Mouse (Mus musculus): ENCODE data around the gene Prmt3. TPM values are rescaled to one million over a fixed set of nuclear protein-coding genes. Genes with fewer than 3 reads are reported as not detected.

Prmt3 gene
- polyA plus RNA-seq, 1 experiment from 2014 or later = 55.0 TPM

DNA sequence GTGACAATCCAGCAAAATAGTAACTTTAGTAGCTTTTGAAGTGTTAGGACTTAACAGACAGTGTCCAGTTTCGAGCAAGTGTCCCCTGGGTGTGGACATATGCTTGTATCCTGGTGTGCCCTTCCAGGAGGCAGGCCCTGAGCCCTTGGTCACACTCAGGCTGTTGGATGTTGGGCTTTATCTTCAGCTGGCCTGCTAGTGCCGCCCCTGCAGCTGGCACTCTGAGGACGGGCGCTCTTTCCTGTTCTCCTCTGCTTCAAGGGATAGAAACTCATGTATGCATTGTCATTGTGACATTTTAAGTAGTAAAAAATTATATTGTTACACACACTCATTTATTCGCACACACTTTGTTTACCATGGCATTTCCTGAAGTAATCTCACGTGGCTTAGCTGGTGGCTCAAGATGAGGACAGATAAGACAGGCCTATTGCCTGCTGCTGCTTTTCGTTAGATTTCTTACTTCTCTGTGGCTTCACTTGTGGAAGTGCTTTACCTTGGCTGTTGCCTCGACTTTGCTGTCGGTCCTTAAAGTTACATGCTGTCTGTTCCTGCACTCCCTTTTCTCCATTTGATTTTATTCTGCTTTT is 29.0 kb downstream of the Prmt3 start:
- Histone ChIP-seq H3K36me3 (ENCODE audit: control insufficient read depth, insufficient read depth, low read length) (peaks cover 2% of the 10 kb centered on the region), H3K9me3 (ENCODE audit: control insufficient read depth, low read length) (no peaks in the 10 kb centered on the region), H3K27me3 (ENCODE audit: control insufficient read depth, insufficient read depth, low read length) (no peaks in the 10 kb centered on the region), H3K4me1 (ENCODE audit: control insufficient read depth, insufficient read depth, low read length) (no peaks in the 10 kb centered on the region), H3K27ac (ENCODE audit: low read depth, low read length) (no peak overlapping the region), H3K4me3 (ENCODE audit: low read depth, low read length) (no peak overlapping the region), H3K9ac (ENCODE audit: low read length) (no peak overlapping the region), H3K4me2 (ENCODE audit: low read depth) (no peak overlapping the region)
- DNase-seq (ENCODE audit: low spot score) = no peak
- ATAC-seq (ENCODE audit: insufficient read depth, low FRiP score, low TSS enrichment) = no peak
- 85% methylated on average over 9 of the region's 9 CpGs for WGBS

DNA sequence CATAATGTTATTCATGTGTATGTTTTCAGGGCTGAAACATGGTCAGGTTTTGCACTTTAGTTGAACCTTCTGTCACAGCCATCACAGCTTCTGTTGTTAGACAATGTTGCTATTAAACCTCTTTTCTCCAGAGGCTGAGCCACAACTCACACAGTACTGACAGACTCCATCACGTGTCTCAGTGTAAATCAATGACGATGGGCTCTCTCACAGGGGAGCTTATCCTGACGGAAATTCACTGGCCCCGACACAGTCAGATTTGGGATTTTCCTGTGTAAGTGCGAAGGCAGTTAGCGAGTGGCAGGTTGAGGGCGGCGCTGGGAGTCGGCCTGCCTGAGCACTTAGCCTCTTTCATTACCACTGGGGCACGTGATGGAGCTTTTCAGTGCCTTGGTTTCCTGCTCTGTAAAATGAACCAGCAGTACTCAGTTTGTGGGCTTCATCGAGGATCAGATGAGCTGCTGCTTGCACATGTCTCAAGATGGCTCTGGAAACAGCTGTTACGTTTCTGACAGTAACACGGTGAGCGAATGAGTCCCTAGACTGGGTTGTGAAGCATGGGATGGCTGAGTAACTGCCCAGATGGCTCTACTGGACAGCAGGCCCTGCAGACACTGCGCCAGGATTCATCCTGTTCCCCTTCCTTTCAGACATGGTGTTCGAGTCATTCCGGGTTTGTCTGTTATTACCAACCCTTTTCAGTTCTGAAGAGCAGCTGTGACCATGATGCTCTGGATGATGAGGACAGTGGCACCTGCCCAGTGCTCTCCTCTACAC is 29.9 kb downstream of the Prmt3 start:
- no peak overlapping the region for H3K4me3 ChIP-seq (ENCODE audit: low read depth, low read length)
- H3K27ac ChIP-seq (ENCODE audit: low read depth, low read length) = 0 out of 2 replicates have a peak overlapping the region, but pooled peaks have one; percentile 34
- H3K4me1 ChIP-seq (ENCODE audit: control insufficient read depth, insufficient read depth, low read length) = no peaks in the 10 kb centered on the region
- 82% methylated on average over 17 of the region's 17 CpGs for WGBS
- ATAC-seq (ENCODE audit: insufficient read depth, low FRiP score, low TSS enrichment) = peak; percentile 41; the same call in 1 of the 2 replicates
- H3K27me3 ChIP-seq (ENCODE audit: control insufficient read depth, insufficient read depth, low read length) = no peaks in the 10 kb centered on the region
- no peaks in the 10 kb centered on the region for H3K9me3 ChIP-seq (ENCODE audit: control insufficient read depth, low read length)
- peaks cover 2% of the 10 kb centered on the region for H3K36me3 ChIP-seq (ENCODE audit: control insufficient read depth, insufficient read depth, low read length)
- no peak for DNase-seq (ENCODE audit: low spot score)
- H3K4me2 ChIP-seq (ENCODE audit: low read depth) = no peak overlapping the region
- H3K9ac ChIP-seq (ENCODE audit: low read length) = no peak overlapping the region

DNA sequence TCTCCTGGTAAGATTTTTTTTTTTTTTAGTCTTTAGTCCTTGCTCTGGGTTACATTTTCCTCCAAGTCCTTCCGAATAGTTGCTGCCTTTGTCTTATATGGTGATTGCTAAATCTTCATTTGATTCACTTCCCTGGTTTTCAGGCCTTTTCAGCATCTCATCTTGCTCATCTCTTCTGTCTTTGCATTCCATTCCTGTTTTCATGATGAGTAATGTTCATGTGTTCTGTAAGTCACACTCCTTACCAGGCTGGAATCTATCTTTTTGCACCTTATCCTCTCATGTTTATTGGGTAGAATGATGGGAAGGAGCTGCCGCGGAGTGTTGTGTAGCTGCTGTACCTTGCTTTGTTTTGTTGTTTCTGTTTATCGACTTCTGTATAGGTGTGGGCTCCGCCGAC is 31.0 kb downstream of the Prmt3 start:
- 89% methylated on average over 6 of the region's 6 CpGs for WGBS
- peaks cover 2% of the 10 kb centered on the region for H3K36me3 ChIP-seq (ENCODE audit: control insufficient read depth, insufficient read depth, low read length)
- H3K4me3 ChIP-seq (ENCODE audit: low read depth, low read length) = no peak overlapping the region
- no peaks in the 10 kb centered on the region for H3K4me1 ChIP-seq (ENCODE audit: control insufficient read depth, insufficient read depth, low read length)
- no peaks in the 10 kb centered on the region for H3K27me3 ChIP-seq (ENCODE audit: control insufficient read depth, insufficient read depth, low read length)
- H3K4me2 ChIP-seq (ENCODE audit: low read depth) = no peak overlapping the region
- no peak for DNase-seq (ENCODE audit: low spot score)
- no peak overlapping the region for H3K9ac ChIP-seq (ENCODE audit: low read length)
- H3K27ac ChIP-seq (ENCODE audit: low read depth, low read length) = no peak overlapping the region
- H3K9me3 ChIP-seq (ENCODE audit: control insufficient read depth, low read length) = no peaks in the 10 kb centered on the region
- no peak for ATAC-seq (ENCODE audit: insufficient read depth, low FRiP score, low TSS enrichment)

DNA sequence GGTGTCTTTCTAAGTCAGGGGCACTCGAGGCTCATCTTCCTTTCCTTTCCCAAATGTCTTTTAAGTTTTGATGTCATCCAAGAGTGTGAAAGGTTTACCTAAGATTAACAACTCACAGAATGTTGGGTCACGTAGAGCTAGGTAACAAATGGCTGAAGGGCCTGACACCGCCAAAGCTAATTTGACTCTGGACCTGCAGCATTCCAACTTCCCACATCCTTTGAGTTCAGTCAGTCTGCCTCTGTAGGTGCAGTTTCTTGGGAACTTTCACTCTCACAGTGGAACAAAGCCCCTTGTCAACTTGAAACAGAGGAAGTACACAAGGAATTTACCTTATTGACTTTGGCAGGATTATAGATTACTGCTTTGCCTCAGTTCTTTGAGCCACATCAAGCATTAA is 31.4 kb downstream of the Prmt3 start:
- DNase-seq (ENCODE audit: low spot score) (no peak), ATAC-seq (ENCODE audit: insufficient read depth, low FRiP score, low TSS enrichment) (no peak)
- H3K36me3 ChIP-seq (ENCODE audit: control insufficient read depth, insufficient read depth, low read length) = peaks cover 2% of the 10 kb centered on the region
- no peak overlapping the region for H3K4me3 ChIP-seq (ENCODE audit: low read depth, low read length)
- H3K27ac ChIP-seq (ENCODE audit: low read depth, low read length) = no peak overlapping the region
- WGBS = 59% methylated on average over 3 of the region's 3 CpGs
- H3K9me3 ChIP-seq (ENCODE audit: control insufficient read depth, low read length) = no peaks in the 10 kb centered on the region
- no peaks in the 10 kb centered on the region for H3K4me1 ChIP-seq (ENCODE audit: control insufficient read depth, insufficient read depth, low read length)
- no peak overlapping the region for H3K9ac ChIP-seq (ENCODE audit: low read length)
- no peak overlapping the region for H3K4me2 ChIP-seq (ENCODE audit: low read depth)
- H3K27me3 ChIP-seq (ENCODE audit: control insufficient read depth, insufficient read depth, low read length) = no peaks in the 10 kb centered on the region

DNA sequence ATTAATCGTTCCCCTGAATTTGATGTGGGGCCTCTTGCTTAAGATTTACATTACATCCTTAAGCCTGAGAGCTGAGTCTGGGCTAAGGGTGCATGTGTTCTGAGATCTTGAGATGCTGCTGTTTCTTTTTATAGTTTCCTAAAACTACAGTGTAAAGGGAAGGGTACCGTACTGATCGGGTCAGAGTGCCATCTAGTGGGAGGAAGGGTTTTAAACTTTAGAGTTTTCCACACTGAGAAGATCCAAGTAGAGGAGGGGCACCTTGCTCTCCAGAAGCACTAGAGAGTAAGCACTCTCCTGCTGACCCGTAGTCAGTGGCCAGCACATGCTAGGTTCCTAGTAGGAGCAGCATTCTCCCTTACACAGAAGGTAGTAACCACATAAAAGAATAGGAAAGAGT is 33.2 kb downstream of the Prmt3 start:
- no peaks in the 10 kb centered on the region for H3K9me3 ChIP-seq (ENCODE audit: control insufficient read depth, low read length)
- H3K36me3 ChIP-seq (ENCODE audit: control insufficient read depth, insufficient read depth, low read length) = peaks cover 2% of the 10 kb centered on the region
- no peaks in the 10 kb centered on the region for H3K4me1 ChIP-seq (ENCODE audit: control insufficient read depth, insufficient read depth, low read length)
- no peak overlapping the region for H3K9ac ChIP-seq (ENCODE audit: low read length)
- H3K27me3 ChIP-seq (ENCODE audit: control insufficient read depth, insufficient read depth, low read length) = no peaks in the 10 kb centered on the region
- H3K4me2 ChIP-seq (ENCODE audit: low read depth) = no peak overlapping the region
- H3K27ac ChIP-seq (ENCODE audit: low read depth, low read length) = no peak overlapping the region
- H3K4me3 ChIP-seq (ENCODE audit: low read depth, low read length) = no peak overlapping the region
- DNase-seq (ENCODE audit: low spot score) (no peak), ATAC-seq (ENCODE audit: insufficient read depth, low FRiP score, low TSS enrichment) (no peak)
- 64% methylated on average over 4 of the region's 4 CpGs for WGBS

DNA sequence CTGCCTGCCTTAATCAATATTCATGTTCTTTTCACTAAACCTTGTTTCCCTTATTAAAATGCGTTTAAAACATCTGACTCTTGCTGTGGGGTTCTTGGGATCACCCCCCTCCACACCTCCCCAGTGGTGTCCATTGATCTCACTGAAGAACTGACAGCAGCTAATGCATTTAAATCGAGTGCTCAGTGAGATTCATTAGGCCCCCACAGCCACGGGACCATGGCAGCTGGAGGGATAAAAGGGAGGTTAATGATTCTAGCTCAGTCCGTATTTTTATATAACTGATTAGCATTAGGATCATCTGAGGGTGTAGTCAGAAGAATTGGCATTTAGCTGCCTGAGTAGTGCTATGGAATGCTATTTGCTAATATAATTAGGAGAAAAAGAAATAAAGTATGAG is 41.2 kb downstream of the Prmt3 start:
- H3K27ac ChIP-seq (ENCODE audit: low read depth, low read length) = no peak overlapping the region
- peak; percentile 31; the same call in 1 of the 2 replicates for ATAC-seq (ENCODE audit: insufficient read depth, low FRiP score, low TSS enrichment)

DNA sequence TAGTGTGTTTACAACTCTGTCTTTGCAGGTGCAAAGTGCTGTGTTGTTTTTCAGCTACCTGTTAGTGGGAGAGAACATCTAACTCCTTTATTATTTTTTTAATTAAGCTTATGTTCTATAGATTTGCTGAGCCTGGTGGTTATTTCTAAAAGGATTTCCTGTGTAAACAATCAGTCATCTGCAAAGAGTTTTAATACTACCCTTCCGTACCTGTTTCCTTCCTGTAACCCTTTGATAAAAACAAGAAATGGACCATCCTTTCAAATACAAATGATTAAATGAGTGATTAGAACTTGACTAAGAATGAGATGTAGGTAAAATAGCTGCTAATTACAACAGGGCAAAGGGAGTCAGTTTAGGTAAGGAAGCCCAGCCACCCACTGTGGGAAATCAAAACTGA is 43.2 kb downstream of the Prmt3 start:
- DNase-seq (ENCODE audit: low spot score) = no peak
- Histone ChIP-seq H3K4me1 (ENCODE audit: control insufficient read depth, insufficient read depth, low read length) (no peaks in the 10 kb centered on the region), H3K9ac (ENCODE audit: low read length) (no peak overlapping the region), H3K9me3 (ENCODE audit: control insufficient read depth, low read length) (no peaks in the 10 kb centered on the region), H3K27me3 (ENCODE audit: control insufficient read depth, insufficient read depth, low read length) (no peaks in the 10 kb centered on the region), H3K27ac (ENCODE audit: low read depth, low read length) (no peak overlapping the region), H3K4me2 (ENCODE audit: low read depth) (no peak overlapping the region), H3K36me3 (ENCODE audit: control insufficient read depth, insufficient read depth, low read length) (no peaks in the 10 kb centered on the region), H3K4me3 (ENCODE audit: low read depth, low read length) (no peak overlapping the region)
- 100% methylated on average over 1 of the region's 1 CpGs for WGBS
- no peak for ATAC-seq (ENCODE audit: insufficient read depth, low FRiP score, low TSS enrichment)

More for the DNA sequence above, 41.2 kb downstream of the Prmt3 start:
- Histone ChIP-seq H3K4me2 (ENCODE audit: low read depth) (no peak overlapping the region), H3K4me1 (ENCODE audit: control insufficient read depth, insufficient read depth, low read length) (no peaks in the 10 kb centered on the region), H3K36me3 (ENCODE audit: control insufficient read depth, insufficient read depth, low read length) (no peaks in the 10 kb centered on the region), H3K9ac (ENCODE audit: low read length) (no peak overlapping the region), H3K9me3 (ENCODE audit: control insufficient read depth, low read length) (no peaks in the 10 kb centered on the region), H3K4me3 (ENCODE audit: low read depth, low read length) (no peak overlapping the region), H3K27me3 (ENCODE audit: control insufficient read depth, insufficient read depth, low read length) (no peaks in the 10 kb centered on the region)
- DNase-seq (ENCODE audit: low spot score) = no peak
- 48% methylated on average over 4 of the region's 4 CpGs for WGBS

DNA sequence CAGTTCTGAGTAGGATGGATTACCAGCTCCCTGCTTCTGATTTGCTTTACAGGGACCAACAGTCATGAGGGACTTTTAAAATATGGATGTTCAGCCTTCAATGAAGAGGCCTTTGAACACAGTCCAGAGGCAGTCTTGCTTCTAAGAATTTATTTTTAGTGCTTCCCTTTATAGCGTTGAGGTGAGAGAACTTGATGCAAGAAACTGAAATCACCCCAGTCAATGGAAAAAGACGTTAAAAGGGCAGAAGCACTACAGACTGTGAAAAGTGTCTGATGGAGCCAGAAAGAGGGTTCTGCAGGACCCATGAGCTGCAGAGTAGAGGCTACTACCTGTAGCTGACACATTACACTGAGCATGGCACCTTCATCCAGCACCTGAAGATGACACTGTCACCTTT is 43.9 kb downstream of the Prmt3 start:
- H3K9ac ChIP-seq (ENCODE audit: low read length) = no peak overlapping the region
- H3K4me3 ChIP-seq (ENCODE audit: low read depth, low read length) = no peak overlapping the region
- no peaks in the 10 kb centered on the region for H3K36me3 ChIP-seq (ENCODE audit: control insufficient read depth, insufficient read depth, low read length)
- H3K4me2 ChIP-seq (ENCODE audit: low read depth) = no peak overlapping the region
- ATAC-seq (ENCODE audit: insufficient read depth, low FRiP score, low TSS enrichment) (no peak), DNase-seq (ENCODE audit: low spot score) (no peak)
- H3K27me3 ChIP-seq (ENCODE audit: control insufficient read depth, insufficient read depth, low read length) = no peaks in the 10 kb centered on the region
- H3K27ac ChIP-seq (ENCODE audit: low read depth, low read length) = no peak overlapping the region
- no peaks in the 10 kb centered on the region for H3K9me3 ChIP-seq (ENCODE audit: control insufficient read depth, low read length)
- 94% methylated on average over 2 of the region's 2 CpGs for WGBS
- H3K4me1 ChIP-seq (ENCODE audit: control insufficient read depth, insufficient read depth, low read length) = no peaks in the 10 kb centered on the region

DNA sequence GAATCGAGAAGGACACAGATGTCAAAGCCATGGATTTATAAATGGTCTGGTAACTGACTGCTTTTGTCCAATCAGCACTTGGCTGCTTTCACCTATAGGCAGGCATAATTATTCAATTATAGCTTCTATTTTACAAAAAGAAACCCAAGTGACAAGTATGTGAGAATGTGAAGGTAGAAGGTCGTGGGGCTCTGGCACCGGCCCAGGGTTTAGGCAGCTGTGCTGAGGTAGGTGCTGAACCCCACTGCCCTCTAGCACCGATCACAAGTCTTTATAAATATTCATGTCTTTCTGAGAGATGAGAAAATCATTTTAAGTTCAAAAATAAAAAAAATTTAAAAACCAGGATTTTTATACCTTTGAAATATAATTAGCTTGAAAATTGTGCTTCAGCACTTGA is 45.4 kb downstream of the Prmt3 start:
- Histone ChIP-seq H3K4me1 (ENCODE audit: control insufficient read depth, insufficient read depth, low read length) (no peaks in the 10 kb centered on the region), H3K27me3 (ENCODE audit: control insufficient read depth, insufficient read depth, low read length) (no peaks in the 10 kb centered on the region), H3K27ac (ENCODE audit: low read depth, low read length) (no peak overlapping the region), H3K36me3 (ENCODE audit: control insufficient read depth, insufficient read depth, low read length) (no peaks in the 10 kb centered on the region; the same call in 1 of the 2 replicates), H3K4me3 (ENCODE audit: low read depth, low read length) (no peak overlapping the region), H3K4me2 (ENCODE audit: low read depth) (no peak overlapping the region), H3K9ac (ENCODE audit: low read length) (no peak overlapping the region), H3K9me3 (ENCODE audit: control insufficient read depth, low read length) (no peaks in the 10 kb centered on the region)
- no peak for DNase-seq (ENCODE audit: low spot score)
- 70% methylated on average over 4 of the region's 4 CpGs for WGBS
- ATAC-seq (ENCODE audit: insufficient read depth, low FRiP score, low TSS enrichment) = no peak
